Mouse (Mus musculus): ENCODE results near the gene Tpst2. TPM values are rescaled to one million over a fixed set of nuclear protein-coding genes. Genes with fewer than 3 reads are reported as not detected.
A peak's percentile ranks its signal among the peaks of the same experiment; 100 is the strongest.

The Tpst2 gene
- polyA plus RNA-seq, 1 experiment from 2014 or later: 57.7 TPM

- TF ChIP-seq CTCF (IDR thresholded peaks at IDR 0.05; ENCODE audit: low read depth): no peak
- Histone ChIP-seq H3K27me3 (ENCODE audit: insufficient read depth, low read length) (peaks cover 18% of the 10 kb centered on the region), H3K4me1 (ENCODE audit: insufficient read depth) (no peaks in the 10 kb centered on the region), H3K9me3 (ENCODE audit: low read depth, low read length) (no peaks in the 10 kb centered on the region), H3K27ac (ENCODE audit: low read depth) (no peak overlapping the region), H3K4me3 (ENCODE audit: low read depth, low read length) (no peak overlapping the region), H3K4me2 (peak overlapping the region; percentile 21; the same call in 1 of the 2 replicates), H3K9ac (no peak overlapping the region), H3K36me3 (ENCODE audit: insufficient read depth) (no peaks in the 10 kb centered on the region)
- ATAC-seq (ENCODE audit: insufficient read depth) (peak; percentile 79), DNase-seq (peak; percentile 61)
- 5% methylated on average over 10 of the region's 10 CpGs for WGBS
These were observed 11.0 kb upstream of the Tpst2 start for GRCm38 (mm10) chr5:112265515-112265914.

DNA sequence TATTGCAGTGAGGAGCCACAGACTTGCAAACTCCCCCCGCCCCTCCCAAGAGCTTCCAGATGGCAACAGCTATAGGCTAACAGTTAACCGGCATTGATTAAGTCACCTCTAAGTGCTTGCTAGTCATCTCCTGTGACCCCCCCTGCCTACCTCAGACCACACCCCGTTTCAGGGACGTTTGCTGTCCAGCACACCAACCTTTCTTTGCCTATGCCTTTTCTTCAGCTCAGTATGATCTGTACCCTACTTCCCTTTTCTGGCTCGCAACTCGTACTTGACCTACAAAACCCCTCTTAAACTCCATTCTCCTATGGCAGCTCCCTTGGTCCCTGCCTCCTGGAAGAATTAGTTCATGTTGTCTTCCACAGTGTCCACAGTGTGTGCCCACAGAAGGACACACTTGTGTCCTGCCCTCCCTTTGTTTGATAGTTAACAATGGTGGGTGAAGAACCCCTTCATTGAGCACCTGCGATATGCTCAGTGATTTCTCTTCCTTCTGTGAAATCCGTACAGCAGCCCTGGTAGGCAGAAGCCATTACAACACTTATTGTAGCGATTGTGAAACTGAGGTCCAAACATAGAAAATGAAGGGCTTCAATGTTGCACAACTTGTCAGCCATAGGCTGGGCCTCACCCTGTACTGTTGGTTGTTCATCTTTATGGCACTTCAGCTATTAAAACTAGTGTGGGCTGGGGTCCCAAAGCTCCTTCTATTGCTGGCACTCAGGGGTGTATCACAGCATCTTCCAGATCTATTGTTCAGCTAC is 10.3 kb upstream of the Tpst2 start:
- ATAC-seq (ENCODE audit: insufficient read depth) (no peak), DNase-seq (no peak)
- no peak for TF ChIP-seq CTCF (IDR thresholded peaks at IDR 0.05; ENCODE audit: low read depth)
- H3K27ac ChIP-seq (ENCODE audit: low read depth): no peak overlapping the region
- no peak overlapping the region for H3K9ac ChIP-seq
- no peaks in the 10 kb centered on the region for H3K9me3 ChIP-seq (ENCODE audit: low read depth, low read length)
- H3K4me2 ChIP-seq: peak overlapping the region; percentile 21; the same call in 1 of the 2 replicates
- H3K4me3 ChIP-seq (ENCODE audit: low read depth, low read length): no peak overlapping the region
- H3K4me1 ChIP-seq (ENCODE audit: insufficient read depth): no peaks in the 10 kb centered on the region
- H3K36me3 ChIP-seq (ENCODE audit: insufficient read depth): no peaks in the 10 kb centered on the region
- 53% methylated on average over 9 of the region's 9 CpGs for WGBS
- H3K27me3 ChIP-seq (ENCODE audit: insufficient read depth, low read length): peaks cover 19% of the 10 kb centered on the region

- no peak for ATAC-seq (ENCODE audit: insufficient read depth)
- Histone ChIP-seq H3K9ac (no peak overlapping the region), H3K4me2 (no peak overlapping the region), H3K4me1 (ENCODE audit: insufficient read depth) (no peaks in the 10 kb centered on the region), H3K36me3 (ENCODE audit: insufficient read depth) (no peaks in the 10 kb centered on the region), H3K27ac (ENCODE audit: low read depth) (no peak overlapping the region), H3K27me3 (ENCODE audit: insufficient read depth, low read length) (peaks cover 22% of the 10 kb centered on the region), H3K9me3 (ENCODE audit: low read depth, low read length) (no peaks in the 10 kb centered on the region), H3K4me3 (ENCODE audit: low read depth, low read length) (no peak overlapping the region)
- no peak for TF ChIP-seq CTCF (IDR thresholded peaks at IDR 0.05; ENCODE audit: low read depth)
- no peak for DNase-seq
- WGBS: 37% methylated on average over 24 of the region's 24 CpGs
These were observed 5.5 kb upstream of the Tpst2 start for GRCm38 (mm10) chr5:112270764-112271541.

- no peak overlapping the region for H3K4me3 ChIP-seq (ENCODE audit: low read depth, low read length)
- no peak for TF ChIP-seq CTCF (IDR thresholded peaks at IDR 0.05; ENCODE audit: low read depth)
- no peak overlapping the region for H3K4me2 ChIP-seq
- H3K27ac ChIP-seq (ENCODE audit: low read depth): no peak overlapping the region
- peaks cover 6% of the 10 kb centered on the region for H3K4me1 ChIP-seq (ENCODE audit: insufficient read depth)
- 36% methylated on average over 2 of the region's 2 CpGs for WGBS
- DNase-seq (no peak), ATAC-seq (ENCODE audit: insufficient read depth) (no peak)
- H3K36me3 ChIP-seq (ENCODE audit: insufficient read depth): no peaks in the 10 kb centered on the region
- peaks cover 18% of the 10 kb centered on the region for H3K27me3 ChIP-seq (ENCODE audit: insufficient read depth, low read length)
- no peak overlapping the region for H3K9ac ChIP-seq
- no peaks in the 10 kb centered on the region for H3K9me3 ChIP-seq (ENCODE audit: low read depth, low read length)
These were observed 3.6 kb upstream of the Tpst2 start for GRCm38 (mm10) chr5:112272934-112273333.

- no peak for TF ChIP-seq CTCF (IDR thresholded peaks at IDR 0.05; ENCODE audit: low read depth)
- WGBS: 49% methylated on average over 2 of the region's 2 CpGs
- ATAC-seq (ENCODE audit: insufficient read depth) (no peak), DNase-seq (no peak)
- no peak overlapping the region for H3K4me2 ChIP-seq
- no peak overlapping the region for H3K9ac ChIP-seq
- no peak overlapping the region for H3K4me3 ChIP-seq (ENCODE audit: low read depth, low read length)
- peaks cover 14% of the 10 kb centered on the region for H3K27me3 ChIP-seq (ENCODE audit: insufficient read depth, low read length)
- H3K36me3 ChIP-seq (ENCODE audit: insufficient read depth): no peaks in the 10 kb centered on the region
- H3K27ac ChIP-seq (ENCODE audit: low read depth): no peak overlapping the region
- H3K9me3 ChIP-seq (ENCODE audit: low read depth, low read length): no peaks in the 10 kb centered on the region
- H3K4me1 ChIP-seq (ENCODE audit: insufficient read depth): peaks cover 8% of the 10 kb centered on the region
These were observed 2.6 kb upstream of the Tpst2 start for GRCm38 (mm10) chr5:112273746-112274463.

GRCm38 (mm10) chr5:112275021-112275804 is 1.3 kb upstream of the Tpst2 start:
- no peak overlapping the region for H3K9ac ChIP-seq
- ATAC-seq (ENCODE audit: insufficient read depth) (no peak), DNase-seq (no peak)
- no peak overlapping the region for H3K4me3 ChIP-seq (ENCODE audit: low read depth, low read length)
- TF ChIP-seq CTCF (IDR thresholded peaks at IDR 0.05; ENCODE audit: low read depth): no peak
- H3K27me3 ChIP-seq (ENCODE audit: insufficient read depth, low read length): peaks cover 7% of the 10 kb centered on the region; the same call in 1 of the 2 replicates
- H3K36me3 ChIP-seq (ENCODE audit: insufficient read depth): no peaks in the 10 kb centered on the region
- peaks cover 8% of the 10 kb centered on the region for H3K4me1 ChIP-seq (ENCODE audit: insufficient read depth)
- H3K9me3 ChIP-seq (ENCODE audit: low read depth, low read length): no peaks in the 10 kb centered on the region
- no peak overlapping the region for H3K27ac ChIP-seq (ENCODE audit: low read depth)
- WGBS: 42% methylated on average over 4 of the region's 4 CpGs
- peak overlapping the region; percentile 84 for H3K4me2 ChIP-seq

Measured in lung, embryonic 14.5 days (tissue).